Mouse (Mus musculus): ENCODE measurements around the gene Aga.
"Not testable (repeated sequence)": the region's sequence is repeated elsewhere in the genome, so short reads cannot be mapped to it uniquely, and the experiment has no call there.

Gene Aga

DNA sequence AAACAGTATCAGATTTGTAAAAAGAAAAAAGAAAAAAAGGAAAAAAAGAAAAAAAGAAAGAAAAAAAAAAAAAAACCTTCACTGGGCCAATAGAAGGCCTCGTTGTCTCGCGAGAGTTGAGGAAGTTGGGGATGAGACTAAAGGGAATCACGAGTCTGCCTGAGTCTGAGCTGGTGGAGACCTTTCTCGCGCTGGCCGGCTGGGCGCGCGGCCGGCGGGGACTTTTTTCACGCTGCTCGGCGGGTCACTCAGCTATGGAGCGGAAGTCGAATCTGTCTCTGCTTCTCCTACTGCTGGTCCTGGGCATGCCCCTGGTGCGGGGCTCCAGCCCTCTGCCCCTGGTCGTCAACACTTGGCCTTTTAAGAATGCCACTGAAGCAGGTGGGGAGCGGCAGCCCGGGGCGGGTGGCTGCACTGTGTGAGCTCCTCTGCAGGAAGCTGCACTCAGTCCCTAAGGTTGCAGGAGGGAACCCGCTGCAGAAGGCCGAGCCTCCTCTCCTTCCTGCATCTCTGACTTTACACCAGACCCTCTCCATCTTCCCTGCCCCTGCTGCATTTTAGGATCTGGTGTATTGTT, at the start of gene Aga:
Aga (plus strand) TSS at position 177 of the 577 bp plus-strand sequence.
- DNase-seq (ENCODE audit: low spot score) = peak; percentile 90

DNA sequence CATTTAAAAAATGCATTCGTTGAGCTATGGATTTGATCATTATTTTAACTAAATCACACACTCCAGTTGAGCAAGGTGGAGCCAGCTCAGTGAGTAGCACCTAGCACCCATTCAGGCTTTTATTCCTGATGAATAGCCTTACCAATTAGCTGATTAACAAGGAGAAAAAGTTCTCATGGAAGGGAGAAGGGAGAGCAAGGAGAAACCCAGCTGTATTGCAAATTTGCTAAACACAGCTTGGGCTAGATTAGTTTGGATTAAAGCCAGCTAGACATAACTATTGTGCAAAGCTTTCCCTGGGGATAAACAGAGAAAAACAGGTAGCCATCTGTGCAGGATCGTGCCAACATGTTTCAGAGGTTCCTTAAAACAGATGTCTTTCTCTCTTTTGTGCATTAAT, 22.5 kb upstream of the Aga start:
- DNase-seq (ENCODE audit: low spot score) = no peak

DNA sequence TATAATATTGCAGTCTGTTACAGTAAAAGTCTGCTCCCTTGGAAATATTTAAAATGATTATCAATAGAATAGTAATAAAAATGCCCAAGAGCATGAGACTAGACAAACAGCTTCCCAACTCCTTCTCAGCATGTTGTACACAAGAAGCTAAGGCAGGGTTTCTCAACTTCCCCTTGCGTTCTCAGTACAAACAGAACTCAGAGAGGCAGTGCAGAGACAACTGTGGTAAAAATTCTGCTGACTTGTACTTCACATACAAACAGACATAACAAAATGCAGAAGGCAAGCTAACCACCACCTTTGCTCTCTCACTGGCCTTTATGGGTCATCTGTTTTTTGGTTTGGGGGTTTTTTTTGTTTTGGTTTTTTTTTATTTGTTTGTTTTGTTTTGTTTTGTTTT, 15.3 kb upstream of the Aga start:
- DNase-seq (ENCODE audit: low spot score) = no peak

DNA sequence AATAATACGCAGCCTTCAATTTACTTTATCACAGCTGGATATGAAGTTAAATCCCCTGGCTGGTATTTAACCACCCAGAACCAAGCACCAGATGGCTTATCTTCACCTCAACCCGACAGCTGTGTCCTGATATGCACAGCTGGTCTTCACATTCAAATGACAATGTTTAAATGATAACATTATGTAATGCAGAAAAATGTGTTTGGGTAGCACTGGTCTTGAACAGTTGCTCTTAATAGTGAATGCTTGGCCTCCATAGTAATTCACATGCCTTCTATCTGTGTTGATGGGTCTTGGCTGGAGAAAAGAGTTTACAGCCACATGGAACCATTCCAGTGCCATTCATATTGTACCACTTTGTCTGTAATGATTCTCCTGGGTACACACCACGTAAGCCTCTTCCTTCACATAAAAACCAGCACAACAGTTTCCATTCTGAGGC, 14.6 kb upstream of the Aga start:
- no peak for DNase-seq (ENCODE audit: low spot score)

DNA sequence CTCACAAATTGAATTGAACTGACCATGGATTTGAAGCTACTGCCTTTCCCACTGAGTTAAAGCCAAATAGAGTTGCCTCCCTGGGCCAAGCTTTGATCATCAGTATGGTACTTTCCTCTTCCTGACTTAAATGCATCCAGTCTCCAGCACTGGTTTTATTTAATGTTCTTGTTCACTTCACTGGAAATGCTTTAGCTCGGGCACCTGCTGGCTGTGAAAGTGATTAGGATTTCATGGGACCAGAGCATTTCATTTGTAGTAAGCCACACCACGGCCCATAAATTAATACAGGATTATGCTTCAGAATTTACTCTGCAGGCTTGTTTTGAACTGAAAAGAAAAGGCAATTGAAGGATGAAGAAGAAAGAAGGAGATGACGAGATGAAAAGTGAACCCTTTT, 26.5 kb downstream of the Aga start:
- not testable (repeated sequence) for DNase-seq (ENCODE audit: low spot score)

DNA sequence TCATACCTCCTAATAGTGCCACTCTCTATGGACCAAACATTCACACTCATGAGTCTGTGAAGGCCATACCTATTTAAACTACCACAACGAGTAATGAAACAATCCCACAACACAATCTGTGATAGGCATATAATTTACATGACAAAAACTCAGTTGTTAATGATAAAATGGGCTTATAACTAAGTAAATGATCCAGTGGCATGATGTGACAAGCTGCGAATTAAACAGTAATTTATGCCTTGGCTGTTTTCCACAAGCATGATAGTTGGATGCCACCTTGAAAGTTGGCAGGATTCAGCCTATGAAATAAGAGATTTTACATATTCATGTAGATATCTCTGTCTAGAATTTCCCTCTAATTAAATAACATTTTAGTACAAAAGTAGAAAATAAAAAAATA, 28.1 kb downstream of the Aga start:
- no peak for DNase-seq (ENCODE audit: low spot score)

DNA sequence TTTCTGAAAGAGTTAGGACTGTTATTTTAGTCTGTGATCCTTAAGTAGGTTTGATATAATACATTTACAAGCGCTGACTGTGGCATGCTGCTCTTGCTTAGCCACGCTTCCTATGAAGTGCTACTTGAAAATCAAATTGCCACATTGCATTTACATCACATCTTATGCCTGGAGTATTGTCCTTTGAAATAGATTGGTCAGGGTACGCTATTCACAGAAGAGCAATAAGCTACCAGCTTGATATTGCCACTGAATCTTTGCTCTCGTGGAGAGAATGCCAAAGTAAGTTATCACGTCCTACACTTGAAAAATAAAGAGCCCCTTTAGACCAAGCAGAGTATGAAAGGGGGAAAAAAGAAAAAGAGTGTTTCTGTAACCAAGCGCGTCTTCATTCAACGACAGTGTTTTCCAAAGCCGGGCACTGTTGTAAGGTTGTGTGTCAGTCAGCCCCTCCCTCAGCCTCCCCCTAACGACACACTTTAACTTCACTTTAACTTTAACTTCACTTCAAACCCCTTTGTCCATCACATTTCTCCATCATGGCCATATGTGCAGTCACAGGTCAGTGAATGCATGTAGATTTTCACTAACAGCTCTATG, 51.0 kb downstream of the Aga start:
- DNase-seq (ENCODE audit: low spot score) = no peak

DNA sequence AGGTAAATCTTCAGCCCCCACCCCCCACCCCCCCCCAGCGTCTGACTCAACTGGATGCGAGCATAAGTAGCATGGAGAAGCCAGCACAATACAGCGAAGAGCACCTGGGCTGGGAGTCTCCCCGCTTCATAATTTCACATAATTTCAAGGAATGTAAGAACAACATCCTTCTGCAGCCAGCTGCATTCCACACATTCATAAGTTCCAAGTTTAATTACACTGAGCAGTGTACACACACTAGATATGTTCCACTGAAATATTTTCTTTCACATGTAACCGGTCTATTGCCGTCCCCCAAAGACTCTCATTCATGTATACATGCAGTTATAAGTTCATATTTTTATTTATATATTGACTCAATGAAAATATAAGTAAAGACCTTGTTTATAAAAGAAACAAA, 54.7 kb downstream of the Aga start:
- no peak for DNase-seq (ENCODE audit: low spot score)

All from testis, postnatal 10 days (tissue).